Comparison of ENCODE assay signal across 18 mouse cellular contexts in the genomic region with DNA sequence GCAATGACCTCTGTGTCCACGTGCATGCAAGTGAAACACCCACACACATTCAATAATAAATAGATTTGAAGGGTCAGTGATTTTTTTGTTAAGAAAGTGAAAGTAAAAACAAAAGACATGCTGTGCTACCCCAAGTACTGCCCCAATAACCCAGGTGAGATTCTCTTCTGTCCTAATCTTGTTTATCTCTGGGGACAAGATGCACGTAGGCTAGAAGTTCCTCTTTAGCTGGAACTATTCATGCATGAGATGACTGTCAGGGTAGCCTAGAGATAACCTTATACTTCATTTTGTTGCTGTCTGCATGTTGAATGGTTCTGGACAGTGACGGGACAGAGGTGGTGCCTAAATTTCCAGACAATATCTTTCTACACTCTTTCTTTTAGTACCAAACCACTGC.
"Had no signal": no experiment of that assay in that cellular context is flagged by ENCODE, and none has a peak within 500 bp of the region (broad histone marks: within the 10 kb centered on the region; RNA-seq: fewer than 3 reads in every experiment).

No protein-coding gene starts in this region.

- H3K9me3 ChIP-seq: limb, embryonic 12.5 days; limb, embryonic 15.5 days; liver, embryonic 13.5 days; midbrain, embryonic 12.5 days; midbrain, embryonic 15.5 days; neural tube, embryonic 13.5 days had no signal

- H3K9ac ChIP-seq: limb, embryonic 12.5 days; limb, embryonic 15.5 days; liver, embryonic 13.5 days; midbrain, embryonic 12.5 days; midbrain, embryonic 15.5 days; neural tube, embryonic 13.5 days had no signal

- H3K27ac ChIP-seq: limb, embryonic 12.5 days; limb, embryonic 15.5 days; liver, embryonic 13.5 days; macrophage; midbrain, embryonic 12.5 days; midbrain, embryonic 15.5 days; neural tube, embryonic 13.5 days; stomach, postnatal 0 days had no signal

- H3K4me3 ChIP-seq: limb, embryonic 12.5 days; limb, embryonic 15.5 days; liver, embryonic 13.5 days; midbrain, embryonic 12.5 days; midbrain, embryonic 15.5 days; neural tube, embryonic 13.5 days had no signal

- DNase-seq: kidney, adult 9 months; kidney, postnatal 14 days; kidney, postnatal 4 days; left cerebral cortex, postnatal 4 days; liver, embryonic 13.5 days; lung, adult 2 months; lung, postnatal 14 days; retina, postnatal 1 day; thymus, adult 2 months; thymus, postnatal 14 days; thymus, postnatal 4 days had no signal

- H3K4me1 ChIP-seq: limb, embryonic 12.5 days; limb, embryonic 15.5 days; liver, embryonic 13.5 days; midbrain, embryonic 12.5 days; midbrain, embryonic 15.5 days; neural tube, embryonic 13.5 days had no signal

- ATAC-seq: midbrain, embryonic 15.5 days had no signal

- H3K27me3 ChIP-seq: limb, embryonic 12.5 days; limb, embryonic 15.5 days; liver, embryonic 13.5 days; midbrain, embryonic 12.5 days; midbrain, embryonic 15.5 days; neural tube, embryonic 13.5 days had no signal

- H3K36me3 ChIP-seq: limb, embryonic 12.5 days; limb, embryonic 15.5 days; liver, embryonic 13.5 days; midbrain, embryonic 12.5 days; midbrain, embryonic 15.5 days; neural tube, embryonic 13.5 days had no signal

- H3K4me2 ChIP-seq: limb, embryonic 12.5 days; limb, embryonic 15.5 days; liver, embryonic 13.5 days; midbrain, embryonic 12.5 days; midbrain, embryonic 15.5 days; neural tube, embryonic 13.5 days had no signal
